Mouse (Mus musculus) testis, postnatal 10 days (tissue): ENCODE measurements around the gene Nrde2.
"Not testable (repeated sequence)": the region's sequence is repeated elsewhere in the genome, so short reads cannot be mapped to it uniquely, and the experiment has no call there.

Source experiments
- DNase-seq: peaks from one replicate; pipeline ENCODE4 v3.0.0; 2021; ENCODE audit warnings: low spot score

Gene Nrde2

GRCm38 (mm10) chr12:100159261-100159975 lies at the start of gene Nrde2:
Gene Nrde2 (minus strand): TSS chr12:100159653.
- DNase-seq: peak; percentile 89

GRCm38 (mm10) chr12:100206926-100207325 lies 47.5 kb upstream of the Nrde2 start:
- no peak for DNase-seq

GRCm38 (mm10) chr12:100206521-100206920 lies 47.1 kb upstream of the Nrde2 start:
- no peak for DNase-seq

- no peak for DNase-seq
Measured at GRCm38 (mm10) chr12:100205156-100205555, 45.7 kb upstream of the Nrde2 start.

GRCm38 (mm10) chr12:100203759-100204158 lies 44.3 kb upstream of the Nrde2 start:
- DNase-seq: no peak

GRCm38 (mm10) chr12:100201838-100202237 lies 42.4 kb upstream of the Nrde2 start:
- DNase-seq: peak; percentile 91

GRCm38 (mm10) chr12:100201363-100201711 lies 41.9 kb upstream of the Nrde2 start:
- no peak for DNase-seq

GRCm38 (mm10) chr12:100200645-100201362 lies 41.4 kb upstream of the Nrde2 start:
- DNase-seq: no peak

- peak; percentile 81 for DNase-seq
Measured at GRCm38 (mm10) chr12:100199891-100200644, 40.6 kb upstream of the Nrde2 start.

- DNase-seq: peak; percentile 97
Measured at GRCm38 (mm10) chr12:100198967-100199660, 39.7 kb upstream of the Nrde2 start, which contains the start of gene Calm1. Gene Calm1 (plus strand): TSS chr12:100199435.

GRCm38 (mm10) chr12:100196786-100197185 lies 37.3 kb upstream of the Nrde2 start:
- DNase-seq: no peak

GRCm38 (mm10) chr12:100194181-100194580 lies 34.7 kb upstream of the Nrde2 start:
- DNase-seq: no peak

GRCm38 (mm10) chr12:100190802-100191201 lies 31.3 kb upstream of the Nrde2 start:
- no peak for DNase-seq

GRCm38 (mm10) chr12:100187756-100188430 lies 28.4 kb upstream of the Nrde2 start:
- DNase-seq: no peak

GRCm38 (mm10) chr12:100187013-100187755 lies 27.7 kb upstream of the Nrde2 start:
- DNase-seq: peak; percentile 97

GRCm38 (mm10) chr12:100186376-100186775 lies 26.9 kb upstream of the Nrde2 start:
- DNase-seq: no peak

GRCm38 (mm10) chr12:100185897-100186296 lies 26.4 kb upstream of the Nrde2 start:
- DNase-seq: no peak

- DNase-seq: not testable (repeated sequence)
Measured at GRCm38 (mm10) chr12:100184976-100185375, 25.5 kb upstream of the Nrde2 start.

GRCm38 (mm10) chr12:100183970-100184369 lies 24.5 kb upstream of the Nrde2 start:
- DNase-seq: no peak

GRCm38 (mm10) chr12:100182676-100183075 lies 23.2 kb upstream of the Nrde2 start:
- DNase-seq: no peak

- no peak for DNase-seq
Measured at GRCm38 (mm10) chr12:100180802-100181201, 21.3 kb upstream of the Nrde2 start.
